Mouse (Mus musculus) retina, postnatal 1 day (tissue): ENCODE measurements at regions not wholly inside any gene's neighbourhood (a gene's known extent, or its start where the extent isn't known, plus 50 kb on each side); places are given as distances from the start of the nearest gene placed in this dataset.

Source experiments
- DNase-seq: peaks from one replicate; pipeline ENCODE4 v3.0.0-alpha.2; 2012

DNA sequence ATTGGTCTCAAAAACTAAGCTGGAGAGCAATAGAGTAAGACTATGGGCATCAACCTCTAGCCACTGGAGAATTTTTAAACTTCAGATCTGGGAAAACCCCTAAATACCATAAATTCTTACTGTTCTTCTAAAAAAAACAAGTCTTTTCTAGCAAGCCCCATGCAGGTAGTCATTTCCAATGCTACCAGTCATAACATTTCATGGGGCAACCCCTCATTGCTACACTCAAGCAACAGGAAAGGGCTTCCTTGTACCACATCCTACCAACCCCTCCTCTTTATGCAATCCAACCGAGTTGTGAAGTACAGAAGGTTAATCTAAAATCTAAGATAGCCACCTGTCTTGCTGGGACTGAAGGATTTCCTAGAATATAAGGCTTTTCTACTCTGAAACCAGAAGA, 263.5 kb upstream of the 2610301B20Rik start:
- no peak for DNase-seq
